In the genomic region with DNA sequence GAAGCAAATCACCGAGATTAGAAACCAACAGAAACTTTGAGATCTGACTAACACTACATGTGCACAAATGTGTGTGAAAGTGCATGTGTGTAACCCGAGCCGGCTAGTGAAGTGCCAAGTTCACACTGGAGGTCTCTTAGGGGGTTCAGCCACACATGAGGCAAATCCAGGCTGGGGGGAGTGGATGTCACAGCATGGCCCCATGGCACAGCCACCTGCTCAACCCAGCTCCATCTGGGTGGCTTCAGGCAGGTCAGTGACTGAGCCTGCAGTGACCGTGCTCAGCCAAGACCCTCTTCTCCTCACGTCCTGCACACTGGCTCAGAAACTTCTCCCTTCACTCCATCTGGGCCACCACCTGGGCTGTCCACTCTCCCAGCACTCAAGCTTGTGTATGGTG, we compare ENCODE assay signal across 21 mouse cellular contexts. TPM values are rescaled to one million over a fixed set of nuclear protein-coding genes. Genes with fewer than 3 reads are reported as not detected.
"Had no signal": no experiment of that assay in that cellular context is flagged by ENCODE, and none has a peak within 500 bp of the region (broad histone marks: within the 10 kb centered on the region; RNA-seq: fewer than 3 reads in every experiment).

No protein-coding gene starts in this region.

- H3K9me3 ChIP-seq: limb, embryonic 12.5 days; liver, embryonic 13.5 days; lung, embryonic 15.5 days; megakaryocyte, embryonic 14.5 days; midbrain, embryonic 15.5 days; neural tube, embryonic 12.5 days had no signal

- H3K9ac ChIP-seq: limb, embryonic 12.5 days; liver, embryonic 13.5 days; liver, postnatal 0 days; lung, embryonic 15.5 days; midbrain, embryonic 15.5 days; neural tube, embryonic 12.5 days had no signal

- ATAC-seq: liver, postnatal 0 days; midbrain, embryonic 15.5 days had no signal

- DNase-seq: kidney, adult 8-10 months; liver; liver, embryonic 13.5 days; liver, postnatal 0 days; lung, postnatal 14 days; retina, postnatal 1 day; right cerebral cortex, postnatal 4 days; spleen, adult 18-20 months; thymus, adult 18-20 months; thymus, postnatal 14 days had no signal

- H3K27ac ChIP-seq: left cerebral cortex, adult 2 months; limb, embryonic 12.5 days; liver, embryonic 13.5 days; lung, embryonic 15.5 days; macrophage; midbrain, embryonic 15.5 days; neural tube, embryonic 12.5 days had no signal

- H3K4me3 ChIP-seq: left cerebral cortex, adult 2 months; limb, embryonic 12.5 days; liver, embryonic 13.5 days; lung, embryonic 15.5 days; megakaryocyte, embryonic 14.5 days; neural tube, embryonic 12.5 days had no signal

- H3K36me3 ChIP-seq: limb, embryonic 12.5 days; liver, embryonic 13.5 days; lung, embryonic 15.5 days; midbrain, embryonic 15.5 days; neural tube, embryonic 12.5 days had no signal

- H3K4me2 ChIP-seq: limb, embryonic 12.5 days; liver, embryonic 13.5 days; lung, embryonic 15.5 days; midbrain, embryonic 11.5 days; midbrain, embryonic 15.5 days; neural tube, embryonic 12.5 days had no signal

RNA-seq across cellular contexts. Expression of a gene that starts 2.4 kb away (rescaled TPM):
- total RNA-seq: monocyte, adult 5-6 weeks; neutrophil, adult 5-6 weeks had no signal
- polyA plus RNA-seq: liver, postnatal 0 days; macrophage; midbrain, embryonic 11.5 days had no signal

RNA-seq across cellular contexts. Expression of a gene that starts 5.2 kb away (rescaled TPM):
- total RNA-seq: left cerebral cortex, postnatal 25 days; monocyte, adult 5-6 weeks; neutrophil, adult 5-6 weeks had no signal
- polyA plus RNA-seq: macrophage had no signal
